Comparison of ENCODE assay signal across 17 mouse cellular contexts in the genomic region with DNA sequence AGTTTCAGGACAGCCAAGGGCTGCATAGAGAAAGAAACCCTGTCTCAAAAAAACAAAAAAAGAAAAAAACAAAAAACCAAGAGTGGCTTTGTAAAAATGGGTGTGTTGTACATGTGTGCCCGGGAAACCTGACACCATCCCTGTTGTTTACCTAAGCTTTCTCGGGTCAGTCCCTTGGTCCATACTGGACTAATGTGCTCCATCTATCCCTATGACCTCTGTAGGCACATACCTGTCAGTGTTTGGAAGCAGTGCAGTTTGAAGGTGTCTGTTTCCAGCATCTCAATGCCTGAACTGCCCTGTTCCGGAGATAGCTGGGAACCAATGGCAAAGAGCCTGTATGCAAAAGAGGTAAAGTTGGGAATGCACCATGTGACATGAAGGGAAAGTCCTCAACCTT.
"Had no signal": no experiment of that assay in that cellular context is flagged by ENCODE, and none has a peak within 500 bp of the region (broad histone marks: within the 10 kb centered on the region; RNA-seq: fewer than 3 reads in every experiment).

No protein-coding gene starts in this region.

- H3K4me2 ChIP-seq: lung, embryonic 15.5 days; midbrain, embryonic 11.5 days; stomach, embryonic 15.5 days had no signal

- DNase-seq: lung, adult 2 months; lung, postnatal 14 days; lung, postnatal 36 days; right cerebral cortex, postnatal 14 days; thymus, adult 2 months; thymus, postnatal 25 days; thymus, postnatal 4 days had no signal

- H3K9ac ChIP-seq: lung, embryonic 15.5 days; midbrain, embryonic 13.5 days; midbrain, embryonic 15.5 days; neural tube, embryonic 12.5 days; stomach, embryonic 15.5 days had no signal

- ATAC-seq: lung, postnatal 0 days; midbrain, embryonic 13.5 days; midbrain, embryonic 15.5 days had no signal

- H3K4me3 ChIP-seq: lung, embryonic 15.5 days; midbrain, embryonic 15.5 days; neural tube, embryonic 12.5 days; stomach, embryonic 15.5 days had no signal

- H3K9me3 ChIP-seq: lung, embryonic 15.5 days; megakaryocyte, embryonic 14.5 days; midbrain, embryonic 13.5 days; midbrain, embryonic 15.5 days; neural tube, embryonic 12.5 days; stomach, embryonic 15.5 days had no signal

- H3K27me3 ChIP-seq: lung, embryonic 15.5 days; megakaryocyte, embryonic 14.5 days; midbrain, embryonic 13.5 days; midbrain, embryonic 15.5 days; neural tube, embryonic 12.5 days; stomach, embryonic 15.5 days had no signal

- H3K27ac ChIP-seq: lung, embryonic 15.5 days; macrophage; midbrain, embryonic 13.5 days; midbrain, embryonic 15.5 days; neural tube, embryonic 12.5 days; stomach, embryonic 15.5 days; stomach, postnatal 0 days had no signal
